ENCODE assay signal across 9 mouse cellular contexts in genomic region chr9:120502013-120502412, GRCm38 (mm10). TPM values are rescaled to one million over a fixed set of nuclear protein-coding genes. Genes with fewer than 3 reads are reported as not detected.
DNase-seq lines count a peak whose midpoint lies in the region; ATAC-seq and TF ChIP-seq lines count a peak whose summit lies in the region.
"Had no signal": no experiment of that assay in that cellular context is flagged by ENCODE, and none has a peak within 500 bp of the region (broad histone marks: within the 10 kb centered on the region; RNA-seq: fewer than 3 reads in every experiment).

No protein-coding gene starts in this region.

- H3K27ac ChIP-seq in gastrocnemius, adult 2 months: no peak overlapping the region
- no peak overlapping the region for H3K27ac ChIP-seq in limb, embryonic 11.5 days (replicated peaks; ENCODE audit: low read depth, low read length)
- H3K27ac ChIP-seq in midbrain, embryonic 15.5 days: no peak overlapping the region
- H3K27ac ChIP-seq: embryonic facial prominence, embryonic 15.5 days had no signal

- TF ChIP-seq CTCF in gastrocnemius, adult 2 months (IDR thresholded peaks at IDR 0.05): peak; percentile 79

- intact Hi-C loops in gastrocnemius, adult 2 months (cut with DNase I): loop anchor here (1.0 to 5.0 kb wide), 3 partner anchors 84 to 370 kb away; no protein-coding TSS in a partner anchor

- H3K9me3 ChIP-seq in limb, embryonic 11.5 days (ENCODE audit: control insufficient read depth, low read length): no peaks in the 10 kb centered on the region
- no peaks in the 10 kb centered on the region for H3K9me3 ChIP-seq in midbrain, embryonic 15.5 days

- H3K4me3 ChIP-seq in gastrocnemius, adult 2 months: no peak overlapping the region
- H3K4me3 ChIP-seq in limb, embryonic 11.5 days (ENCODE audit: low read depth, low read length): no peak overlapping the region
- H3K4me3 ChIP-seq in midbrain, embryonic 15.5 days: no peak overlapping the region
- H3K4me3 ChIP-seq: embryonic facial prominence, embryonic 15.5 days had no signal

- 12% methylated on average over 8 of the region's 8 CpGs for WGBS in limb, embryonic 11.5 days
- 3% methylated on average over 8 of the region's 8 CpGs for WGBS in midbrain, embryonic 15.5 days

- H3K9ac ChIP-seq in limb, embryonic 11.5 days (ENCODE audit: low read length): no peak overlapping the region
- H3K9ac ChIP-seq in midbrain, embryonic 15.5 days: no peak overlapping the region
- H3K9ac ChIP-seq: embryonic facial prominence, embryonic 15.5 days had no signal

- H3K36me3 ChIP-seq in limb, embryonic 11.5 days (ENCODE audit: control insufficient read depth, insufficient read depth, low read length): no peaks in the 10 kb centered on the region
- no peaks in the 10 kb centered on the region for H3K36me3 ChIP-seq in midbrain, embryonic 15.5 days (replicated peaks)
- H3K36me3 ChIP-seq: embryonic facial prominence, embryonic 15.5 days had no signal

- 0 out of 2 replicates have a peak, but pooled peaks have one; percentile 51 for ATAC-seq in limb, embryonic 11.5 days (ENCODE audit: insufficient number of reproducible peaks, low FRiP score, low TSS enrichment, low read depth)
- peak; percentile 70; the same call in 1 of the 2 replicates for ATAC-seq in midbrain, embryonic 15.5 days (replicated peaks)

- peak; percentile 26 to 53 for DNase-seq in urinary bladder, adult 18-20 months (ENCODE audit: low spot score in 2 of 2)
- DNase-seq in urinary bladder, postnatal 10 days (ENCODE audit: low spot score): no peak
- peak; percentile 89 to 92 for DNase-seq in cerebellum, postnatal 10 days
- DNase-seq in gastrocnemius, adult 2 months: peak; percentile 67
- DNase-seq in kidney, adult 18-20 months: peak; percentile 83
- peak; percentile 94 for DNase-seq in limb, embryonic 11.5 days (ENCODE audit: low spot score)
- peak; percentile 72 to 91 for DNase-seq in spleen, postnatal 4 days (ENCODE audit: low spot score in 2 of 2)

- H3K27me3 ChIP-seq in limb, embryonic 11.5 days (ENCODE audit: control insufficient read depth, insufficient read depth, low read length): no peaks in the 10 kb centered on the region
- no peaks in the 10 kb centered on the region for H3K27me3 ChIP-seq in midbrain, embryonic 15.5 days (replicated peaks)
- H3K27me3 ChIP-seq: embryonic facial prominence, embryonic 15.5 days had no signal

- H3K4me2 ChIP-seq in limb, embryonic 11.5 days (ENCODE audit: low read depth, severe bottlenecking): no peak overlapping the region
- H3K4me2 ChIP-seq in midbrain, embryonic 15.5 days: no peak overlapping the region
- H3K4me2 ChIP-seq: embryonic facial prominence, embryonic 15.5 days had no signal

- no peaks in the 10 kb centered on the region for H3K4me1 ChIP-seq in limb, embryonic 11.5 days (ENCODE audit: control insufficient read depth, insufficient read depth, low read length)
- 0 out of 2 replicates have a peak, but pooled peaks cover under 1% of the 10 kb centered on the region for H3K4me1 ChIP-seq in midbrain, embryonic 15.5 days

RNA-seq across cellular contexts. Expression of gene Eif1b, which starts 10.0 kb away (rescaled TPM):
- total RNA-seq in gastrocnemius, adult 2 months (2021): 10 to 100 TPM; 39.9 to 46.4 TPM
- polyA plus RNA-seq in limb, embryonic 11.5 days (2014; fragmentation: Nextera tagmentation; extraction: Ambion mirVana): 229 and 230 TPM in 2 replicates
- 294 and 304 TPM in 2 replicates for polyA plus RNA-seq in midbrain, embryonic 15.5 days (2015; fragmentation: Nextera tagmentation; extraction: Ambion mirVana)

RNA-seq across cellular contexts. Expression of gene Entpd3, which starts 37.6 kb away (rescaled TPM):
- total RNA-seq in gastrocnemius, adult 2 months (2021): not detected
- polyA plus RNA-seq in limb, embryonic 11.5 days (2014; fragmentation: Nextera tagmentation; extraction: Ambion mirVana): 0.19 and 0.21 TPM in 2 replicates
- polyA plus RNA-seq in midbrain, embryonic 15.5 days (2015; fragmentation: Nextera tagmentation; extraction: Ambion mirVana): 3.1 and 4.0 TPM in 2 replicates
